Mouse (Mus musculus) spleen, adult 2 months (tissue): ENCODE results near the gene Setd1b. TPM values are rescaled to one million over a fixed set of nuclear protein-coding genes. Genes with fewer than 3 reads are reported as not detected.

Experiments
- DNase-seq, 2 experiments: peaks; one replicate each; pipeline versions ENCODE4 v3.0.0 to v3.0.0-alpha.2; 2012 to 2021; ENCODE audit warnings: low spot score in 2 of 2, low read depth in 1 of 2
- H3K27ac ChIP-seq: fragments of 200-500 bp; 2 replicates; pipeline ENCODE4 v1.5.1; 2012; ENCODE audit warnings: low read length, inconsistent platforms; ENCODE audit not compliant: insufficient read depth
- H3K27me3 ChIP-seq: fragments of 200-500 bp; 2 replicates; pipeline ENCODE4 v1.6.1; 2012; ENCODE audit warnings: mild to moderate bottlenecking, moderate library complexity, low read length, inconsistent platforms; ENCODE audit not compliant: control insufficient read depth, insufficient read depth
- H3K36me3 ChIP-seq: fragments of 200-500 bp; 2 replicates; pipeline ENCODE4 v1.6.1; 2012; ENCODE audit warnings: mild to moderate bottlenecking, low read length, inconsistent platforms; ENCODE audit not compliant: control insufficient read depth, insufficient read depth
- H3K4me1 ChIP-seq: fragments of 200-500 bp; 2 replicates; pipeline ENCODE4 v1.6.1; 2011; ENCODE audit warnings: inconsistent platforms; ENCODE audit not compliant: control insufficient read depth, insufficient read depth, insufficient read length
- H3K4me3 ChIP-seq: fragments of 200-500 bp; 2 replicates; pipeline ENCODE4 v1.5.1; 2011; ENCODE audit warnings: mild to moderate bottlenecking, inconsistent platforms; ENCODE audit not compliant: insufficient read depth, insufficient read length; ENCODE audit errors: extremely low read depth
- CTCF ChIP-seq: fragments of 200-500 bp; IDR thresholded peaks from 2 replicates; pipeline ENCODE4 v1.5.1; 2011; ENCODE audit warnings: mild to moderate bottlenecking, inconsistent platforms; ENCODE audit not compliant: insufficient read depth, insufficient read length, insufficient replicate concordance; ENCODE audit errors: extremely low read depth
- POLR2A ChIP-seq: fragments of 200-500 bp; IDR thresholded peaks from 2 replicates; pipeline ENCODE4 v1.6.1; 2011; ENCODE audit warnings: low read depth, low read length, inconsistent platforms
- WGBS: fragments of 180-500 bp; shearing (Covaris S2); methylation state at CpG from one replicate; pipeline ENCODE4 v1.1.7; 2018; 5-methylcytosine and 5-hydroxymethylcytosine counted together
- polyA plus RNA-seq: library from polyadenylated mRNA; depleted of rRNA; stranded (reverse); fragments of >200 nt; gene quantifications from 2 replicates; pipeline ENCODE4 v1.2.3, GENCODE M21; 2012

The Setd1b gene
- polyA plus RNA-seq, 1 experiment, result 20.5 TPM

DNA sequence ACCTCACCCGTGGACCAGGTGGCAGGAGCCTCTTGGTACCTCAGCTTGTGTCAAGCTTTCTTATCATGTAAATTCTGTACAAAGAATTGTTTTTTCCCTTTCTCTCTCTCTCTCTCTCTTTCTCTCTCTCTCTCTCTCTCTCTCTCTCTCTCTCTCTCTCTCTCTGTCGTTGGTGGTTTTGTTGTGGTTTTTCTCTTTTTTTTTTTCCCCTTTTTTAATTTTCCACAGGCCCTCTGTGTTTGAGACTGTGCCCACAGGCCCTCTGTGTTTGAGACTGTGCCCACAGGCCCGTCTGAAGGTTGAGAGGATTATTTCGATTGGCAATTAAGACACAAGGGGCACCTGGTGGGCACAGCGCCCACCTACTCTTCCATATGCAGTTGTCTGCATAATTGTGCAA lies 25.6 kb downstream of the Setd1b start:
- 25% methylated on average over 5 of the region's 5 CpGs for WGBS

DNA sequence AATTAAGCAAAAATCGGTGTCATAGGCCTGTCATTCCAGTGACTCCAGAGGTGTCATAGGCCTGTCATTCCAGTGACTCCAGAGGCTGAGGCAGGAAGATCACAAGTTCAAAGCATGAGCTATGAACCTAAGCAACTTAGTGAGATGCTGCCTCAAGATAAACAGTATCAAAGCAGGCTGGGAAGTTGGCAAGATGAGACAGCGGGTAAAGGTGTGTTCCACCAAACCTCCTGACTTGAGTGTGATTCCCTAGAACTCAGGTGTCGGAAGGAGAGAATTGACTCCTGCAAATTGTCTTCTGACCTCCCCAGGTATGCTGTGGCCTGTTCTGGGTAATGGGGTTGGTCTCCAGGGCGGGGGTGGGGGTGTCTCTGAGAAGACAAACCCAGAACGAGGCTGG lies 27.3 kb downstream of the Setd1b start, which contains the start of gene Psmd9:
Gene Psmd9, plus strand, starts transcription at position 130 of the 400 bp plus-strand sequence.
- Histone ChIP-seq H3K36me3 (peaks cover 20% of the 10 kb centered on the region), H3K27me3 (no peaks in the 10 kb centered on the region), H3K4me1 (no peaks in the 10 kb centered on the region), H3K27ac (no peak within 1 kb of the TSS), H3K4me3 (no peak within 1 kb of the TSS)
- DNase-seq, result no peak
- WGBS, result 81% methylated on average over 5 of the region's 5 CpGs
- TF ChIP-seq POLR2A (no peak), CTCF (no peak)

More for the DNA sequence above, 25.6 kb downstream of the Setd1b start:
- Histone ChIP-seq H3K27ac (no peak overlapping the region), H3K27me3 (no peaks in the 10 kb centered on the region), H3K4me1 (no peaks in the 10 kb centered on the region), H3K36me3 (peaks cover 34% of the 10 kb centered on the region), H3K4me3 (no peak overlapping the region)
- TF ChIP-seq POLR2A (no peak), CTCF (no peak)
- no peak for DNase-seq

DNA sequence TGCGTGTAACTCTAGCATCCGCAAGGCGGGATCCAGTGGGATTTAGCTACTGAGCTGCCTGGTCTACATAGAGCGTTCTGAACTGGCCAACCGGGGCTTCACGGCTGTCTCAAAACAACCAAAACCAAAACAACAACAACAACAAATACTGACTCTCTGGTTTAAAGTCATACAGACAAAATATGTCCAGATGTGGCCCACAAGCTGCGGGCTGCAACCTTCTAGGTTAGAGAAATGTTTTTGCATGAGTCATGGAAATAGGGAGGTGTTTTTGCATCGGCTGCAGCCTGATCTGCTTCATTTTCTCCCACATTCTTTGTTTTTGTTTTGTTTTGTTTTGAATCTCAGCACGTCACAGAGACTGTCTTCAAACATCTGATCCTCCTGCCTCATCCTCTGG lies 28.4 kb downstream of the Setd1b start:
- H3K4me3 ChIP-seq, result no peak overlapping the region
- TF ChIP-seq POLR2A (no peak), CTCF (no peak)
- H3K27me3 ChIP-seq, result no peaks in the 10 kb centered on the region
- DNase-seq, result no peak
- WGBS, result 90% methylated on average over 9 of the region's 9 CpGs
- peaks cover 15% of the 10 kb centered on the region for H3K36me3 ChIP-seq
- H3K4me1 ChIP-seq, result no peaks in the 10 kb centered on the region
- no peak overlapping the region for H3K27ac ChIP-seq

DNA sequence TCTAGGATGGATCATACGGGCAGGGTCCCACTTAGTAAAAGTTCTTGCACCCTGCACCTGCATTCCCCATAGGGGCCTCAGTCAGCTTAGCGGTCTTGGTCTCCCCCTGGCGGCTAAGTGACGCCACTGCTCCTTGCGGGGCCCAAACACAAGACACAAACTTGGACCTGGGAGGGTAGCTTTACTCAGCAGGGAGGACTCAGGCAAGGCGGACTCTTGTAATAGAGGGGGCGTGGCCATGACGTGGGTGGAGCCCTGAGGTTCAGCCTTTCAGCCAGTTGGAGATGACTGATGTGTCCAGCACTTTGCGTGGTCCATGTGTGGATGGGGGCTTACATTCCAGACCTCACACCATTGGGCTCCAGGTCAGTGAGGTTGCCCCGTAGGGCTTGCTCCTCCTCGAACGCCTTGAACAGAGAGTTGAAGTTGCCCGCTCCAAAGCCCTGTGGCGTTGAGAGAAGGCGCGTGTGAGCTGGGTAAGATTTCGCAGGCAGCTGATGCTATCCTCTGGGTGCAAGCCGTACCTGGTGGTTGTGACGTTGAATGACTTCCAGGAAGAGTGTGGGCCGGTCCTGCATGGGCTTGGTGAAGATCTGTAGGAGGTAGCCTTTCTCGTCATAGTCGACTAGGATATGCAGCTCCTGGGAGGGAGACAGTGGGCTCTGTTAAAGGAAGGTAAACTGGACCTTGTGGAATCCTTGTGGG lies 29.8 kb downstream of the Setd1b start:
- 29% methylated on average over 22 of the region's 22 CpGs for WGBS
- TF ChIP-seq POLR2A (no peak), CTCF (peak; percentile 99)
- Histone ChIP-seq H3K27ac (no peak overlapping the region), H3K36me3 (peaks cover 2% of the 10 kb centered on the region), H3K27me3 (no peaks in the 10 kb centered on the region), H3K4me1 (no peaks in the 10 kb centered on the region), H3K4me3 (no peak overlapping the region)
- peak; percentile 48 to 76 for DNase-seq

DNA sequence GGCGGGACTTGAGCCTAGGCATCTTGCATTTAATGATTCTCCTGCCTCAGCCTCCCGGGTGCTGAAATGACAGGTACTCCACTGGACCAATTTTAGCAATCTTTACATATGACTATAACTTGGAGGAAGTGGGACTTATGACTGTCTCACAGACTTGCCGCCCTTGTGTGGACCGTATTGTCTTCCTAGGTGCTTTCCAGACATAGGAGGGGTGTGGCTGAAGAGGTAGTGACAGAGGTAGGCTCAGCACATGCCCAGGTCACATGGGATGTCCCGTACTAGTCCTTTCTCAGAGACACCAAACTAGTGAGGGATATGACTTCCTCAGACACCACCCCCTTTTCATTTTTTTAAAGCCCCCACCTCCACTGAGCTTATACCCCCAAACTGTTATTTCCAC lies 36.8 kb downstream of the Setd1b start:
- H3K27ac ChIP-seq, result no peak overlapping the region
- no peaks in the 10 kb centered on the region for H3K27me3 ChIP-seq
- no peaks in the 10 kb centered on the region for H3K36me3 ChIP-seq
- no peak overlapping the region for H3K4me3 ChIP-seq
- no peak for TF ChIP-seq CTCF
- H3K4me1 ChIP-seq, result no peaks in the 10 kb centered on the region
- DNase-seq, result no peak
- 72% methylated on average over 5 of the region's 5 CpGs for WGBS

DNA sequence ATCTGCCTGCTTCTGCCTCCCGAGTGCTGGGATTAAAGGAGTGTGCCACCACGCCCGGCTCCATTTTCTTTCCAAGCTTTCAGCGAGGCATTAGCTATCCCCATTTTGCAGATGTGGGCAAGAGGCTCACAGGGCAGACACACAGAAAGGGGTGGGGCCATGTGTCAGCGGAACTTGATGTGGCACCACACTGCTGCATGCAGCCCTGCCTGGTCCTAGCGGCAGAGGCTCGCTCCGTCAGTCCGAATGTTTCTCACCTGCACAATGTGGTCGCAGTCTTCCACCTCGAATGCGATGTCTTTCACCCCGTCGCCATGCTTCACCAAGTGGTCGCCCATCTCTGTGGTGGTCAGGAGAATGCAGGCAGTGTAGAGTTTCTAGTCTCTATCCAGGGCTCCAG lies 38.4 kb downstream of the Setd1b start:
- DNase-seq, result no peak
- Histone ChIP-seq H3K36me3 (no peaks in the 10 kb centered on the region), H3K27me3 (no peaks in the 10 kb centered on the region), H3K4me1 (no peaks in the 10 kb centered on the region), H3K27ac (no peak overlapping the region), H3K4me3 (no peak overlapping the region)
- 92% methylated on average over 15 of the region's 15 CpGs for WGBS
- TF ChIP-seq POLR2A (no peak), CTCF (no peak)

DNA sequence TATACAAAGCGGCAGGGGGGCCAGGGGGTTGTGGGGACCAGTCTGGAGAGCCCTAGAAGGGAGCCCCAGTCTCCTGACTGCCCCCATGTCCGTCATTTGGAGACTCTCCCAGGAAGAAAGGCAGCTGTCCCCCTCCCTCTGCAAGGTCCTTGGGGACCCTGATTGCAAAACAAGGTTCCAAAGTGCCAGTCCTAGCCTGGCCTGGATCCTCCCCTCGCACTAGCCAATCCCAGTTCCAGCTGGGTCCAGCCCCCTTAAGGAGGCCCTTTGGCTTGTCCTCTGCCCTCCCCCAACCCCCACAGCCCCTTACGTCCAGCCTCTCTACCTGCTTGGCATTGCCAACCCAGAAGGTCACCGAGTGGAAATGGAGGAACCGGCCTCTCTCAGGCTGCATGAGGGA lies 39.5 kb downstream of the Setd1b start:
- no peak overlapping the region for H3K4me3 ChIP-seq
- no peaks in the 10 kb centered on the region for H3K27me3 ChIP-seq
- H3K4me1 ChIP-seq, result no peaks in the 10 kb centered on the region
- 86% methylated on average over 6 of the region's 6 CpGs for WGBS
- H3K36me3 ChIP-seq, result no peaks in the 10 kb centered on the region
- DNase-seq, result no peak
- no peak overlapping the region for H3K27ac ChIP-seq
- TF ChIP-seq POLR2A (no peak), CTCF (no peak)
